Mouse (Mus musculus) liver, adult 2 months (tissue): Measurements from ENCODE around the gene Trip12. TPM values are rescaled to one million over a fixed set of nuclear protein-coding genes. Genes with fewer than 3 reads are reported as not detected.
A peak's percentile ranks its signal among the peaks of the same experiment; 100 is the strongest.

Experiments used
- DNase-seq: peaks from one replicate; pipeline ENCODE4 v3.0.0-alpha.2; 2011; ENCODE audit warnings: low read depth, low spot score; ENCODE audit errors: extremely low read depth
- H3K27ac ChIP-seq: fragments of 200-500 bp; replicated peaks from 2 replicates; pipeline ENCODE4 v1.5.1; 2012; ENCODE audit warnings: low read depth, mild to moderate bottlenecking, control low read depth, inconsistent platforms, low read length; ENCODE audit not compliant: insufficient read depth
- H3K27me3 ChIP-seq: fragments of 200-500 bp; 2 replicates; pipeline ENCODE4 v1.6.1; 2012; ENCODE audit warnings: mild to moderate bottlenecking, moderate library complexity, low read length, inconsistent platforms; ENCODE audit not compliant: control insufficient read depth, insufficient read depth
- H3K36me3 ChIP-seq: fragments of 200-500 bp; 2 replicates; pipeline ENCODE4 v1.6.1; 2012; ENCODE audit warnings: low read length, inconsistent platforms; ENCODE audit not compliant: control insufficient read depth, insufficient read depth
- H3K4me1 ChIP-seq: fragments of 200-500 bp; 2 replicates; pipeline ENCODE4 v1.6.1; 2011; ENCODE audit warnings: low read length; ENCODE audit not compliant: control insufficient read depth, insufficient read depth
- H3K4me3 ChIP-seq: fragments of 200-500 bp; 2 replicates; pipeline ENCODE4 v1.5.1; 2011; ENCODE audit warnings: low read depth, mild to moderate bottlenecking, control low read depth, low read length, moderate library complexity; ENCODE audit not compliant: insufficient read depth
- H3K79me2 ChIP-seq: fragments of 200-500 bp; 2 replicates; pipeline ENCODE4 v1.6.1; 2012; ENCODE audit warnings: inconsistent platforms, mild to moderate bottlenecking, low read length, moderate library complexity; ENCODE audit not compliant: control insufficient read depth, insufficient read depth
- H3K9ac ChIP-seq: fragments of 200-500 bp; 2 replicates; pipeline ENCODE4 v1.6.1; 2012; ENCODE audit warnings: low read depth, mild to moderate bottlenecking, control low read depth, inconsistent platforms, low read length
- CTCF ChIP-seq: fragments of 200-500 bp; IDR thresholded peaks from 2 replicates; pipeline ENCODE4 v1.5.1; 2011; ENCODE audit warnings: low read depth, low read length, control low read depth
- POLR2A ChIP-seq: fragments of 200-500 bp; IDR thresholded peaks from 2 replicates; pipeline ENCODE4 v1.6.1; 2011; ENCODE audit warnings: low read length, control low read depth; ENCODE audit not compliant: insufficient read depth; ENCODE audit errors: extremely low read depth
- WGBS: fragments of 180-500 bp; shearing (Covaris S2); methylation state at CpG from one replicate; pipeline ENCODE4 v1.1.7; 2018; 5-methylcytosine and 5-hydroxymethylcytosine counted together
- polyA plus RNA-seq: library from polyadenylated mRNA; depleted of rRNA; stranded (reverse); fragments of >200 nt; gene quantifications from 2 replicates; pipeline ENCODE4 v1.2.3, GENCODE M21; 2012
- total RNA-seq: library from RNA; depleted of rRNA; stranded (reverse); fragments of >200 nt; gene quantifications from 2 replicates; pipeline ENCODE4 v1.2.3, GENCODE M21; 2014

The Trip12 gene
- total and polyA plus RNA-seq, 2 experiments = 15.6 to 81.6 TPM

GRCm38 (mm10) chr1:84795335-84795734, 45.0 kb downstream of the Trip12 start:
- no peak for TF ChIP-seq POLR2A
- no peak for TF ChIP-seq CTCF
- no peaks in the 10 kb centered on the region for H3K27me3 ChIP-seq
- H3K36me3 ChIP-seq = peaks cover 28% of the 10 kb centered on the region
- H3K4me1 ChIP-seq = peaks cover 9% of the 10 kb centered on the region
- H3K9ac ChIP-seq = no peak overlapping the region
- no peak overlapping the region for H3K27ac ChIP-seq
- 94% methylated on average over 7 of the region's 7 CpGs for WGBS
- peaks cover 15% of the 10 kb centered on the region; the same call in 1 of the 2 replicates for H3K79me2 ChIP-seq
- no peak overlapping the region for H3K4me3 ChIP-seq
- no peak for DNase-seq

GRCm38 (mm10) chr1:84791393-84791792, 48.9 kb downstream of the Trip12 start:
- H3K79me2 ChIP-seq = peaks cover 9% of the 10 kb centered on the region; the same call in 1 of the 2 replicates
- H3K9ac ChIP-seq = no peak overlapping the region
- peaks cover 41% of the 10 kb centered on the region for H3K36me3 ChIP-seq
- H3K27me3 ChIP-seq = no peaks in the 10 kb centered on the region
- no peak for DNase-seq
- H3K4me3 ChIP-seq = no peak overlapping the region
- 87% methylated on average over 2 of the region's 2 CpGs for WGBS
- no peak overlapping the region for H3K27ac ChIP-seq
- no peaks in the 10 kb centered on the region for H3K4me1 ChIP-seq
- no peak for TF ChIP-seq POLR2A
- TF ChIP-seq CTCF = no peak

GRCm38 (mm10) chr1:84780630-84781029, 59.7 kb downstream of the Trip12 start:
- H3K79me2 ChIP-seq = no peaks in the 10 kb centered on the region; the same call in 1 of the 2 replicates
- H3K4me1 ChIP-seq = no peaks in the 10 kb centered on the region
- no peak overlapping the region for H3K9ac ChIP-seq
- WGBS = 95% methylated on average over 3 of the region's 3 CpGs
- no peak overlapping the region for H3K27ac ChIP-seq
- peaks cover 25% of the 10 kb centered on the region for H3K36me3 ChIP-seq
- no peak for TF ChIP-seq POLR2A
- TF ChIP-seq CTCF = no peak
- H3K4me3 ChIP-seq = no peak overlapping the region
- no peaks in the 10 kb centered on the region for H3K27me3 ChIP-seq
- DNase-seq = no peak

GRCm38 (mm10) chr1:84777455-84777854, 62.9 kb downstream of the Trip12 start:
- Histone ChIP-seq H3K4me3 (no peak overlapping the region), H3K9ac (no peak overlapping the region), H3K27ac (no peak overlapping the region), H3K4me1 (no peaks in the 10 kb centered on the region), H3K36me3 (peaks cover 26% of the 10 kb centered on the region), H3K79me2 (no peaks in the 10 kb centered on the region; the same call in 1 of the 2 replicates), H3K27me3 (no peaks in the 10 kb centered on the region)
- 85% methylated on average over 1 of the region's 1 CpGs for WGBS
- no peak for DNase-seq
- TF ChIP-seq CTCF (no peak), POLR2A (no peak)

GRCm38 (mm10) chr1:84758843-84759242, 81.5 kb downstream of the Trip12 start:
- peak; percentile 60 for DNase-seq
- Histone ChIP-seq H3K27ac (no peak overlapping the region), H3K36me3 (peaks cover 67% of the 10 kb centered on the region), H3K4me1 (no peaks in the 10 kb centered on the region), H3K27me3 (no peaks in the 10 kb centered on the region), H3K4me3 (no peak overlapping the region), H3K9ac (no peak overlapping the region), H3K79me2 (no peaks in the 10 kb centered on the region)
- 19% methylated on average over 4 of the region's 4 CpGs for WGBS
- TF ChIP-seq POLR2A = no peak
- TF ChIP-seq CTCF = no peak

- Histone ChIP-seq H3K27me3 (no peaks in the 10 kb centered on the region), H3K9ac (no peak overlapping the region), H3K4me3 (no peak overlapping the region), H3K79me2 (no peaks in the 10 kb centered on the region), H3K36me3 (peaks cover 63% of the 10 kb centered on the region), H3K4me1 (no peaks in the 10 kb centered on the region), H3K27ac (no peak overlapping the region)
- 88% methylated on average over 3 of the region's 3 CpGs for WGBS
- DNase-seq = no peak
- TF ChIP-seq POLR2A = no peak
- no peak for TF ChIP-seq CTCF
Measured at GRCm38 (mm10) chr1:84742156-84742555, 98.2 kb downstream of the Trip12 start.
